Mouse (Mus musculus): ENCODE results near the gene Cks1brt.
"Not testable (repeated sequence)": the region's sequence is repeated elsewhere in the genome, so short reads cannot be mapped to it uniquely, and the experiment has no call there.

Cks1brt gene

GRCm38 (mm10) chr8:85151624-85152023 lies at the start of gene Cks1brt:
Gene Cks1brt, plus strand, starts transcription at chr8:85151924.
- no peak for DNase-seq (ENCODE audit: low read depth, low spot score)

GRCm38 (mm10) chr8:85113241-85113640 lies 38.5 kb upstream of the Cks1brt start:
- DNase-seq (ENCODE audit: low read depth, low spot score) = no peak

GRCm38 (mm10) chr8:85115501-85115900 lies 36.2 kb upstream of the Cks1brt start:
- no peak for DNase-seq (ENCODE audit: low read depth, low spot score)

GRCm38 (mm10) chr8:85116984-85117383 lies 34.7 kb upstream of the Cks1brt start:
- no peak for DNase-seq (ENCODE audit: low read depth, low spot score)

- DNase-seq (ENCODE audit: low read depth, low spot score) = peak; percentile 75
Observed at GRCm38 (mm10) chr8:85119052-85119981, 32.4 kb upstream of the Cks1brt start.

- not testable (repeated sequence) for DNase-seq (ENCODE audit: low read depth, low spot score)
Observed at GRCm38 (mm10) chr8:85120251-85120650, 31.5 kb upstream of the Cks1brt start.

GRCm38 (mm10) chr8:85122995-85123394 lies 28.7 kb upstream of the Cks1brt start, which contains the start of gene Zfp791:
Gene Zfp791, minus strand, starts transcription at chr8:85123095.
- DNase-seq (ENCODE audit: low read depth, low spot score) = no peak

GRCm38 (mm10) chr8:85123691-85124090 lies 28.0 kb upstream of the Cks1brt start:
- DNase-seq (ENCODE audit: low read depth, low spot score) = no peak

- DNase-seq (ENCODE audit: low read depth, low spot score) = no peak
Observed at GRCm38 (mm10) chr8:85132335-85132734, 19.4 kb upstream of the Cks1brt start.

- not testable (repeated sequence) for DNase-seq (ENCODE audit: low read depth, low spot score)
Observed at GRCm38 (mm10) chr8:85135690-85136089, 16.0 kb upstream of the Cks1brt start.

- DNase-seq (ENCODE audit: low read depth, low spot score) = no peak
Observed at GRCm38 (mm10) chr8:85142516-85142915, 9.2 kb upstream of the Cks1brt start.

GRCm38 (mm10) chr8:85171291-85171690 lies 19.6 kb downstream of the Cks1brt start:
- no peak for DNase-seq (ENCODE audit: low read depth, low spot score)

GRCm38 (mm10) chr8:85175892-85176291 lies 24.2 kb downstream of the Cks1brt start:
- no peak for DNase-seq (ENCODE audit: low read depth, low spot score)

GRCm38 (mm10) chr8:85192346-85192745 lies 40.6 kb downstream of the Cks1brt start:
- no peak for DNase-seq (ENCODE audit: low read depth, low spot score)

- no peak for DNase-seq (ENCODE audit: low read depth, low spot score)
Observed at GRCm38 (mm10) chr8:85220220-85220619, 68.5 kb downstream of the Cks1brt start.

- no peak for DNase-seq (ENCODE audit: low read depth, low spot score)
Observed at GRCm38 (mm10) chr8:85220992-85221391, 69.3 kb downstream of the Cks1brt start.

All from brain, embryonic 18.5 days (tissue).